Mouse (Mus musculus): ENCODE measurements around the gene Hbb-bs. TPM values are rescaled to one million over a fixed set of nuclear protein-coding genes. Genes with fewer than 3 reads are reported as not detected.
"Not testable (repeated sequence)": the region's sequence is repeated elsewhere in the genome, so short reads cannot be mapped to it uniquely, and the experiment has no call there.

Hbb-bs gene
- polyA plus RNA-seq, 1 experiment from 2014 or later = 14,080 TPM

DNA sequence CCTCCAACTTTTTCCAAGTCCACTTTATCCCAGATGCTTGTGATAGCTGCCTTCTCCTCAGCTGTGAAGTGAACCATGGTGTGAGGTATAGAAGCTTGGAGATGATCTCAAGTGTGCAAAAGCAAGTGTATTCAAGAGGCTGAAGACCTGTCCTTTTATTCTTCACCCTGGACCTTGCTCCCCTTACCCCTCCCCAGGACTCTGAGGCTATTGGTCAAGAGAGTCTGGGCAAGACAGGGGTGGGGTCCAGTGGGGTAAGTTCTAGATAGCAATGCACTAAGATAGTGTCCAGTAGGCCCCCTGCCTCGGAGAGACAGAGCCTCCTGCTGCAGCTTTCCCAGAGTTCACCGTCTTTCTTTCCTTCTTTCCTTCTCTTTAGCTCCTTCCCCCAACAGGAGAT is 15.1 kb upstream of the Hbb-bs start, which contains the start of gene Hbb-bh1:
Gene Hbb-bh1, minus strand, starts transcription at position 131 of the 400 bp plus-strand sequence.
- Histone ChIP-seq H3K27ac (no peak within 1 kb of the TSS), H3K9me3 (no peaks in the 10 kb centered on the region), H3K36me3 (no peaks in the 10 kb centered on the region), H3K4me3 (replicated peaks) (no peak within 1 kb of the TSS), H3K27me3 (replicated peaks) (no peaks in the 10 kb centered on the region), H3K9ac (no peak within 1 kb of the TSS), H3K4me1 (no peaks in the 10 kb centered on the region), H3K4me2 (no peak within 1 kb of the TSS)
- no peak for ATAC-seq (ENCODE audit: insufficient read depth, low FRiP score, low read depth)
- WGBS = 66% methylated on average over 2 of the region's 2 CpGs

DNA sequence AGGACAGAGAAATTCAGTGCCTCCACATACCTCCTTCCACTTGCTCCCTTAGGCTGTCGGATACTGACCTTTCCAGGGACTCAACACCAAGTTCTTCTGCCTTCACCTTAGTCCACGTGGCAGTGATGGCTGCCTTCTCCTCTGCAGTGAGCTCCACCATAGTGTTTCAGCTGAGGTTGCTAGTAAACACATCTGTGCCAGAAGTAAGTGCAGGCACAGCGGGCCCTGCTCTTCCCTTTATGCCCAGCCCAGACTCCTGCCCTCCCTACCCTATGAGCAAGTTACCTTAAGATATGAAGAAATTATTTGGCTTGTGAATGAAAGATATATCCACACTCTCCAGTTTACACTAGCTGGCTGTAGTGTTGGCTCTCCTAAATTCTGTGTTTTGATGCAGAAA is 12.4 kb upstream of the Hbb-bs start, which contains the start of gene Hbb-bh2:
Gene Hbb-bh2, minus strand, starts transcription at position 253 of the 400 bp plus-strand sequence.
- H3K9ac ChIP-seq = no peak within 1 kb of the TSS
- H3K9me3 ChIP-seq = no peaks in the 10 kb centered on the region
- no peaks in the 10 kb centered on the region for H3K27me3 ChIP-seq (replicated peaks)
- no peaks in the 10 kb centered on the region for H3K36me3 ChIP-seq
- no peak for ATAC-seq (ENCODE audit: insufficient read depth, low FRiP score, low read depth)
- no peak within 1 kb of the TSS for H3K4me2 ChIP-seq
- no peaks in the 10 kb centered on the region for H3K4me1 ChIP-seq
- no peak within 1 kb of the TSS for H3K4me3 ChIP-seq (replicated peaks)
- H3K27ac ChIP-seq = no peak within 1 kb of the TSS
- WGBS = 69% methylated on average over 3 of the region's 3 CpGs

DNA sequence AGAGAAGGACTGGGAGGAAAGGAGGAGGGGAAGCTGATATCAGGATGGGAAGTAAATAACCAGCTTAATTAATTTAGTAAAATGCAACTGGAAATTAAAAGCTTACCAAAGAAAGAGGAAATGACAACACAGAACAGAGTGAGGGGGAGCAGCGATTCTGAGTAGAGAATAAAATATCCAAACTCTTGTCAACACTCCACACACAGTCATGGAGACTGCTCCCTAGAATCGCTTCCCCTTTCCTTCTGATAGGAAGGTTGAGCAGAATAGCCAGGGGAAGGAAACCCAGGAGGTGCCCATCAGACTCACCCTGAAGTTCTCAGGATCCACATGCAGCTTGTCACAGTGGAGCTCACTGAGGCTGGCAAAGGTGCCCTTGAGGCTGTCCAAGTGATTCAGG is 757 bp downstream of the Hbb-bs start:
- H3K27me3 ChIP-seq (replicated peaks); H3K4me2 ChIP-seq; H3K9ac ChIP-seq; H3K36me3 ChIP-seq; H3K9me3 ChIP-seq; H3K27ac ChIP-seq; H3K4me3 ChIP-seq (replicated peaks); H3K4me1 ChIP-seq: not testable (repeated sequence)
- 0 out of 2 replicates have a peak, but pooled peaks have one; percentile 0 for ATAC-seq (ENCODE audit: insufficient read depth, low FRiP score, low read depth)
- WGBS = no CpG with 5 or more reads among the region's 2 CpGs

DNA sequence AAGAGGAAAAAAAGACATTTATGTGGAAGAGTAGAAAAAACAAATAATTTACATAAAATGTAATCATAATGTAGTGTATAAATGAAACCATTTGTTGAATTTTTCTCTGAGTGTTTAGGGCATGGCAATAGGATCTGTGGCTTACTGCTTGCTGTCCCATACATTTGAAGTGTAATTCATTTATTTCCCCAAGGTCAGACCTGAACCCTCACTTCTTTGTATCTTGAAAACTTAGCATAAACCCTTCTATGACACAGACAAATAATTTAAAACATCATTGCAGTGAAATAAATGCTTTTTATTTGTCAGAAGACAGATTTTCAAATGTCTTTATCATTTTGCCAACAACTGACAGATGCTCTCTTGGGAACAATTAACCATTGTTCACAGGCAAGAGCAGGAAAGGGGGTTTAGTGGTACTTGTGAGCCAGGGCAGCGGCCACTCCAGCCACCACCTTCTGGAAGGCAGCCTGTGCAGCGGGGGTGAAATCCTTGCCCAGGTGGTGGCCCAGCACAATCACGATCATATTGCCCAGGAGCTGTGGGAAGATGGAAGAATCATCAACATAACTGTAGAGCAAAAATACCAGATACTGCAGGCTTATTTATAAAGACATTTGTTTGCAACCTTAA is 1.5 kb downstream of the Hbb-bs start:
- no peaks in the 10 kb centered on the region for H3K27me3 ChIP-seq (replicated peaks)
- WGBS = 56% methylated on average over 3 of the region's 3 CpGs
- no peak overlapping the region for H3K4me2 ChIP-seq
- H3K9ac ChIP-seq = no peak overlapping the region
- no peak overlapping the region for H3K27ac ChIP-seq
- ATAC-seq (ENCODE audit: insufficient read depth, low FRiP score, low read depth) = peak; percentile 69
- no peak overlapping the region for H3K4me3 ChIP-seq (replicated peaks)
- no peaks in the 10 kb centered on the region for H3K36me3 ChIP-seq
- H3K9me3 ChIP-seq = no peaks in the 10 kb centered on the region
- H3K4me1 ChIP-seq = no peaks in the 10 kb centered on the region

DNA sequence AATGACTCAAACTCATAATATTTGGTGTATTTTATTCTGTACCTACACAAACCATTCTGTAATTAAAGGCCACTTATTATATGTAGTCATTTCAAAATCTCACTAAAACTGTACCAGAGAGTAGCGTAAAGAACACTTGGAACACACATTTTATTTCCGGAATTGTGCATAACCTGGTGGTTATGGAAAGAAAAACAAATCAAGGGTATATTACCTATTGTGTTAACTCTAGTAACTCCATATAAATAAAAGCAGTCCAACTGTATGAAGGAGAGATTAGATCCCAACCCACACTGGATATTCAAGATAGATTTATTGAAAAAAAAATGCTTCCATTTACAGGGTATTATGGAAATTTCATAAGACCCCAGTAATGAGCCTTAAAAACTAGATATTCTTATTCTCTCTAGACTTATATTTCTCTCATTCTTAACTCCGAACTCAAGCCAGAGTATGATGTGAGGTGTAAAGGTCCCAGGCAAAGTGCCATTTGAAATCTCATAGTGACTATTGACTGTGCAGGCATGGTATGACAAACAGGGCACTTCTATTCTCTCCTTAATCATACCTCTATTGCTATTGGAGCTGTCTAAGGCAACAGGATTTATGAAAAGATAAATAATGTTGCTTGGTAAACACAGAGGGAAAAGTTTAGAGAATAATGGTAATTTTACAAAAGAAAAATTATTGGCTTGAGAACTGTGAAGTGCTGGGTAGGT is 2.2 kb downstream of the Hbb-bs start:
- Histone ChIP-seq H3K27me3 (replicated peaks) (no peaks in the 10 kb centered on the region), H3K36me3 (no peaks in the 10 kb centered on the region), H3K4me2 (no peak overlapping the region), H3K4me3 (replicated peaks) (no peak overlapping the region), H3K27ac (no peak overlapping the region), H3K9ac (no peak overlapping the region), H3K4me1 (no peaks in the 10 kb centered on the region), H3K9me3 (no peaks in the 10 kb centered on the region)
- 91% methylated on average over 3 of the region's 3 CpGs for WGBS
- ATAC-seq (ENCODE audit: insufficient read depth, low FRiP score, low read depth) = peak; percentile 86

DNA sequence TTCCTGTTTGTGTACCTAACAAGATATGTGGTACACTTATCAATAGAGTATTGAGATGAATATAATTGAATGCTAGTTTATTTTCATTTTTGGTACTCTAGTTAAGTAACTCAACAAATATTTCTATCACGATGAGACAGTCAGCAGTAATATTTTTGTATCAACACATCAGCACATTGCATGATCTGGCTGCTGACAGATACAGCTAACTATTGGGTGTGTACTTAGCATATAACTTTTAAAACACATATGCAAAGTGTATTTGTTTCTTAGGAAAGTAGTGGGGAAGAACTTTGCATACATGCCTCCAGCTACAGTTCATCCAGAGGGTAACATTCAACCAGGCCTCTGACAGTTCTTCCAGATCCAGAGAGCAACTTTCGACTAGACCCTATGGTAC is 3.3 kb downstream of the Hbb-bs start:
- H3K27me3 ChIP-seq (replicated peaks) = no peaks in the 10 kb centered on the region
- H3K4me3 ChIP-seq (replicated peaks) = no peak overlapping the region
- H3K9me3 ChIP-seq = no peaks in the 10 kb centered on the region
- no peaks in the 10 kb centered on the region for H3K36me3 ChIP-seq
- ATAC-seq (ENCODE audit: insufficient read depth, low FRiP score, low read depth) = no peak
- H3K9ac ChIP-seq = no peak overlapping the region
- no peaks in the 10 kb centered on the region for H3K4me1 ChIP-seq
- H3K27ac ChIP-seq = no peak overlapping the region
- WGBS = 82% methylated on average over 2 of the region's 2 CpGs
- H3K4me2 ChIP-seq = no peak overlapping the region

DNA sequence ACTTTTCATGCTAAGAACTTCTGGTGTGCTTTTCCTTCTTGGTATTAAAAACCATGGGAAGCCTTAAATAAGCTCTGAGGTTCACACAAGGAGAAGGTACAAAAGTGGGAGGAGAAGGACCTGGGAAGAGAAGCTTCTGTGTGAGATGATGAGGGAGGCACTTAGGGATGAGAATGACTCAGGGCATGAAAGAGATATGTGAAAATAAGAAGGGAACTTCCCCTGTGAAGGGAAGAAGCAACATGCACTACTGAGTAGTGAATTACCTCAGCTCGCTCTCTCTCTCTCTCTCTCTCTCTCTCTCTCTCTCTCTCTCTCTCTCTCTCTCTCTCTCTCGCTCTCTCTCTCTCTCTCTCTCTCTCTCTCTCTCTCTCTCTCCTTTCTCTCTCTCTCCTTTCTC is 12.8 kb downstream of the Hbb-bs start:
- H3K9ac ChIP-seq; H3K4me3 ChIP-seq (replicated peaks); ATAC-seq (ENCODE audit: insufficient read depth, low FRiP score, low read depth); H3K4me2 ChIP-seq; H3K9me3 ChIP-seq; H3K27ac ChIP-seq; H3K4me1 ChIP-seq; H3K27me3 ChIP-seq (replicated peaks); H3K36me3 ChIP-seq: not testable (repeated sequence)
- 100% methylated on average over 1 of the region's 2 CpGs for WGBS

DNA sequence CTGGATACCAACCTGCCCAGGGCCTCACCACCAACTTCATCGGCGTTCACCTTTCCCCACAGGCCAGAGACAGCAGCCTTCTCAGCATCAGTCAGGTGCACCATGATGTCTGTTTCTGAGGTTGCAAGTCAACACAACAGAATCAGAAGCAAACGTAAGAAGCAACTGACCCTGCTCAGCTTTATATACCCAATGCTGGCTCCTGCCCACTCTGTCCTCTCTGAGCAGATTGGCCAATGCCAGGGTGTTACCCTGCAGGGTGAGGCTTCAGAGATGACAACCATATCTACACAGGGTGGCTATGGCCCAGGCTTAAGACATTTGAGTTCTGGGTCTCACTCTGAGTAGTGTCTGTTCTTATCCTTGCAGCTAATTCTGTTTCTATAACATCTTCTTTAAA is 14.1 kb downstream of the Hbb-bs start, which contains the start of gene Hbb-bt:
Gene Hbb-bt, minus strand, starts transcription at position 231 of the 400 bp plus-strand sequence.
- peak; percentile 93 for ATAC-seq (ENCODE audit: insufficient read depth, low FRiP score, low read depth)
- Histone ChIP-seq H3K4me2 (no peak within 1 kb of the TSS), H3K27me3 (replicated peaks) (no peaks in the 10 kb centered on the region), H3K4me1 (no peaks in the 10 kb centered on the region), H3K9me3 (no peaks in the 10 kb centered on the region), H3K9ac (no peak within 1 kb of the TSS), H3K4me3 (replicated peaks) (no peak within 1 kb of the TSS), H3K36me3 (no peaks in the 10 kb centered on the region), H3K27ac (no peak within 1 kb of the TSS)
- WGBS = 71% methylated on average over 3 of the region's 3 CpGs

DNA sequence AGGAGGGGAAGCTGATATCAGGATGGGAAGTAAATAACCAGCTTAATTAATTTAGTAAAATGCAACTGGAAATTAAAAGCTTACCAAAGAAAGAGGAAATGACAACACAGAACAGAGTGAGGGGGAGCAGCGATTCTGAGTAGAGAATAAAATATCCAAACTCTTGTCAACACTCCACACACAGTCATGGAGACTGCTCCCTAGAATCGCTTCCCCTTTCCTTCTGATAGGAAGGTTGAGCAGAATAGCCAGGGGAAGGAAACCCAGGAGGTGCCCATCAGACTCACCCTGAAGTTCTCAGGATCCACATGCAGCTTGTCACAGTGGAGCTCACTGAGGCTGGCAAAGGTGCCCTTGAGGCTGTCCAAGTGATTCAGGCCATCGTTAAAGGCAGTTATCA is 14.7 kb downstream of the Hbb-bs start:
- not testable (repeated sequence) for H3K9me3 ChIP-seq; H3K9ac ChIP-seq; H3K4me1 ChIP-seq; H3K27ac ChIP-seq; H3K27me3 ChIP-seq (replicated peaks); H3K4me2 ChIP-seq; H3K36me3 ChIP-seq; H3K4me3 ChIP-seq (replicated peaks)
- peak; percentile 19; the same call in 1 of the 2 replicates for ATAC-seq (ENCODE audit: insufficient read depth, low FRiP score, low read depth)
- no CpG with 5 or more reads among the region's 3 CpGs for WGBS

DNA sequence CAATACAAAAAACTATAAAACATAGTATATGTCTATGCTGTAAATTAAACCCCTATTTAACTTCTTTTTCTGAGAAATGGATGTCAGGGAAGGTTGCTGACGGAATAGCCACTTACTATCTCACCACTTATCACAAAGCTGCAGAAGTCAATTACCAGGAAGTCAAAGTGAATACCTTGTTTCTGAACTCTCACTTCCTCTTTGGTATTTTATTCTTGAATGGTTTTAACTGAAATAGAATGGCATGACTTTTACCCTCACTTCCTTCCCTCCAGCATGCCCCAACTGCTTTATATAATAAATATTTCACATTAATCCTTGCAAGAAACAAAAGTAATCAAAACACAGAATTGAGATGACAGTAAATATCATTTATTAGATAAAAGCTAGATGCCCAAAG is 15.7 kb downstream of the Hbb-bs start:
- H3K4me3 ChIP-seq (replicated peaks) = no peak overlapping the region
- no peaks in the 10 kb centered on the region for H3K27me3 ChIP-seq (replicated peaks)
- H3K4me1 ChIP-seq = no peaks in the 10 kb centered on the region
- ATAC-seq (ENCODE audit: insufficient read depth, low FRiP score, low read depth) = no peak
- no peak overlapping the region for H3K4me2 ChIP-seq
- H3K9me3 ChIP-seq = no peaks in the 10 kb centered on the region
- no peak overlapping the region for H3K9ac ChIP-seq
- H3K36me3 ChIP-seq = no peaks in the 10 kb centered on the region
- WGBS = 30% methylated on average over 1 of the region's 1 CpGs
- H3K27ac ChIP-seq = no peak overlapping the region

DNA sequence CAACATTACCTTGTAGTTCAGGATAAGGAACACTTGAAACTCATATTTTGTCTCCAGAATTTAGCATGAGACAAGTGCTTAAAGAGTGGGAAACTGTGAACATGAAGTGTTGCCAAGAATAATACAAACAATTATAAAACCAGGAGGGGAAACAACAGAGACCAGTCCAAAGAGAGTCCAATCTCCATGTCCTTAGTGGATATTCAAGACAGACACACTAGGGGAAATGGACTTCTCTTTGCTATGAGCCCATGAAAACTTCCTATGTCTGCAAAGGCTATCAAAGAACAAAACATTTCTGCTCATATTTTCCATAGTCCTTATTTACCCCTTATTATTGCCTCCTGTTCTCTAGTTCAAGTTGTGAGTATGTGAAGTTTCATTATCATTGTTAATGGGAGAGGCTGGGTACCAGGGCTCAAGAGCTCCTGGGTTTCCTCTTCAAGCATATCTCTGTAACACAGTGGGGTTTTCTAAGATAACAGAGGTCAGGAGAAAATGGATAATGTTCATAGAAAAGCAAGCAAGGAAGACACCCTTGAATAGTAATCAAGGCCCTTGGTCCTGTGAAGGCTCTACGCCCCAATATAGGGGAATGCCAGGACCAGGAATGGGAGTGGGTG is 16.6 kb downstream of the Hbb-bs start:
- Histone ChIP-seq H3K9me3 (no peaks in the 10 kb centered on the region), H3K4me3 (replicated peaks) (no peak overlapping the region), H3K27me3 (replicated peaks) (no peaks in the 10 kb centered on the region), H3K9ac (no peak overlapping the region), H3K36me3 (no peaks in the 10 kb centered on the region), H3K27ac (no peak overlapping the region), H3K4me1 (no peaks in the 10 kb centered on the region), H3K4me2 (no peak overlapping the region)
- WGBS = 73% methylated on average over 1 of the region's 1 CpGs
- peak; percentile 41; the same call in 1 of the 2 replicates for ATAC-seq (ENCODE audit: insufficient read depth, low FRiP score, low read depth)

DNA sequence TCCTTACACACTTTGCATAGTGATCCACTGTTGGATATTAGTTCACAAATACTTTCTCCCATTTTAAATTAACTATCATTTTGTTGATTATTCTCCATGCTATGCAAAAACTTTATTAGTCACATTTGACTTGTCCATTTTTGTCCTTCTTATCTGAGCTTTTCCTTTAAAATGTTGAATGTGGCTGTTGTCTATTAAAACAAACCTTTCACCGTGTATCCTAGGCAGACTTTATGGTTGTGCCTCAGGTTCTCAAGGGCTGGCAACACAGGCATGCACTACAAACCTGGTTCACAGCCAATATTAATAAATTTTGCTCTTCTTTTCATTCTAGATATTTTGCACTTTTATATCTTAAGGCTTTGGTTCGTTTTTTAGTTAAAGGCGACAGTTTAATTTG is 17.1 kb downstream of the Hbb-bs start:
- no peaks in the 10 kb centered on the region for H3K9me3 ChIP-seq
- H3K9ac ChIP-seq = no peak overlapping the region
- H3K4me1 ChIP-seq = no peaks in the 10 kb centered on the region
- no peak overlapping the region for H3K27ac ChIP-seq
- ATAC-seq (ENCODE audit: insufficient read depth, low FRiP score, low read depth) = no peak
- H3K36me3 ChIP-seq = no peaks in the 10 kb centered on the region
- 72% methylated on average over 3 of the region's 3 CpGs for WGBS
- no peaks in the 10 kb centered on the region for H3K27me3 ChIP-seq (replicated peaks)
- H3K4me3 ChIP-seq (replicated peaks) = no peak overlapping the region
- no peak overlapping the region for H3K4me2 ChIP-seq

Data from stomach, embryonic 15.5 days (tissue).